Mouse (Mus musculus): ENCODE data around the gene Bzw1.

GRCm38 (mm10) chr1:58369716-58370115, 23.0 kb upstream of the Bzw1 start:
- TF ChIP-seq CTCF (IDR thresholded peaks at IDR 0.05; ENCODE audit: borderline replicate concordance, insufficient read depth, low read depth, low read length), result no peak
- no peak for TF ChIP-seq POLR2A (IDR thresholded peaks at IDR 0.05; ENCODE audit: borderline replicate concordance, insufficient read depth, low read length)

Measured in cerebellum, adult 2 months (tissue).